Mouse (Mus musculus): Measurements from ENCODE around the gene Ppp1r12a. TPM values are rescaled to one million over a fixed set of nuclear protein-coding genes. Genes with fewer than 3 reads are reported as not detected.

Ppp1r12a gene
- polyA plus RNA-seq, 2 experiments = 58.0 to 72.8 TPM

DNA sequence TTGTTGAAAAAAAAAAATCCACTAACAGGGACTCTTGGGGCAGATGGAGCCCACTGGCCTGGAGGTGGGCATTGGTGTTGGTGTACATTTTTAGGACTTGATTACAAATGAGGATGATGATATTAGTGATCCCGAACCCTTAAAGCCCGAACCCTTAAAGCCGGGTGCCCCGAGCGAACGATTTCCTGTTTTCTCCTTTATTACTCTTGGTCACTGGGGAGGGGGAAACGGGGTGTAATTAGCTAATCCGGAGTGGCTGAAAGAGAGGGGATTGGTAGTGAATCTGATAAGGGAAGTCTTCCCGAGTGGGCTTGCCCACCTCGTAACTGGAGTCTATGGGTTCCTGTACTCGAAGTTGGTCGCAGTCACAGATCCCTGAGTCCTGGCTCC is 1.0 kb downstream of the Ppp1r12a start:
- Histone ChIP-seq H3K4me3 (replicated peaks; ENCODE audit: low read length) (peak overlapping the region; percentile 98), H3K27me3 (ENCODE audit: control insufficient read depth, insufficient read depth, low read length) (no peaks in the 10 kb centered on the region), H3K36me3 (ENCODE audit: control insufficient read depth, insufficient read depth, low read length) (no peaks in the 10 kb centered on the region), H3K27ac (replicated peaks; ENCODE audit: low read depth, low read length) (peak overlapping the region; percentile 98), H3K4me1 (ENCODE audit: control insufficient read depth, insufficient read depth, low read length) (peaks cover 8% of the 10 kb centered on the region), H3K9ac (ENCODE audit: low read depth, low read length, severe bottlenecking) (peak overlapping the region; percentile 98), H3K9me3 (ENCODE audit: control insufficient read depth, low read length) (no peaks in the 10 kb centered on the region), H3K4me2 (replicated peaks; ENCODE audit: low read depth, low read length, severe bottlenecking) (peak overlapping the region; percentile 73)
- no peak for ATAC-seq (ENCODE audit: low FRiP score, low read depth)
- WGBS = under 1% methylated on average over 12 of the region's 12 CpGs
- TF ChIP-seq POLR2A (IDR thresholded peaks at IDR 0.05; ENCODE audit: borderline replicate concordance, extremely low read depth, insufficient read depth, insufficient read length) = no peak
- DNase-seq (ENCODE audit: low spot score) = peak; percentile 37

DNA sequence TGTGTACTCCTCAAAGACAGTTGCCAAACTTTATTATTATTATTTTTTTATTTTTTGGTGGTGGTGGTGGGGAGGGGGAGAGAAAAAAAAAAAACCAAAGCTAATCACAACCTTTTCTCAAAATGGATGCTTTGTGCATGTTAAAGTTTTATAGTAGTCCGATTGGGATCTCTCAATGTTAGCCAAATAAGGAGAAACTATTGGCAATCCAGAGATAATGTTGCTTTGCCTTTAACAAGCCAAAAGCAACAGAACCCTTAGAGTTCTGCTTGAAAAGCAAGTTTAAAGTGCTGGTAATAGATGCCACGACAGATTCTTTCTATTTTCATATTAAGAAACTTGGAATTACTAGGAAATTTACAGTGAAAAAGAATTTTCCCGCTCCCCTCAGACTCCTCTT is 1.5 kb downstream of the Ppp1r12a start:
- Histone ChIP-seq H3K27ac (replicated peaks; ENCODE audit: low read depth, low read length) (no peak overlapping the region), H3K4me2 (replicated peaks; ENCODE audit: low read depth, low read length, severe bottlenecking) (peak overlapping the region; percentile 73), H3K4me1 (ENCODE audit: control insufficient read depth, insufficient read depth, low read length) (peaks cover 8% of the 10 kb centered on the region), H3K36me3 (ENCODE audit: control insufficient read depth, insufficient read depth, low read length) (no peaks in the 10 kb centered on the region), H3K27me3 (ENCODE audit: control insufficient read depth, insufficient read depth, low read length) (no peaks in the 10 kb centered on the region), H3K4me3 (replicated peaks; ENCODE audit: low read length) (peak overlapping the region; percentile 98), H3K9ac (ENCODE audit: low read depth, low read length, severe bottlenecking) (peak overlapping the region; percentile 98), H3K9me3 (ENCODE audit: control insufficient read depth, low read length) (no peaks in the 10 kb centered on the region)
- no peak for TF ChIP-seq POLR2A (IDR thresholded peaks at IDR 0.05; ENCODE audit: borderline replicate concordance, extremely low read depth, insufficient read depth, insufficient read length)
- ATAC-seq (ENCODE audit: low FRiP score, low read depth) (no peak), DNase-seq (ENCODE audit: low spot score) (no peak)
- 18% methylated on average over 3 of the region's 3 CpGs for WGBS

DNA sequence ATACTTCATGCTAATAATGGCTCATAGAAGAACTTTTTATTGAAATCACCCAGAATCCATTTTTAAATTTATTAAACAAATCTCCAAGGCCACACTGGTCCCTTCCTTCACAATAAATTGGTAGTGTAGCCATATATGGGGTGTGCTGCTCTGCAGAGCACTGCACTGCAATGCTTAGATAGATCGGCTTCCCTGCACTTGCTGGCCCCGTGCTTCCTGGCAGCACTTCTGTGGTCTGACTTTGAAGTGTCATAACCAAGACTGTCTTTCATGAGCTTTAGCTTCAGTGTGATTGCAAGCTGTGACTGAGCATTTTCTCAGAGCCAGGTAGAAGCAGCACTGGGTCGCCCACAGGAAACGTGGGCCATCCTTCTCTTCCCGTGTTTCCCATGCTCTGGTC is 5.8 kb downstream of the Ppp1r12a start:
- no peak for ATAC-seq (ENCODE audit: low FRiP score, low read depth)

DNA sequence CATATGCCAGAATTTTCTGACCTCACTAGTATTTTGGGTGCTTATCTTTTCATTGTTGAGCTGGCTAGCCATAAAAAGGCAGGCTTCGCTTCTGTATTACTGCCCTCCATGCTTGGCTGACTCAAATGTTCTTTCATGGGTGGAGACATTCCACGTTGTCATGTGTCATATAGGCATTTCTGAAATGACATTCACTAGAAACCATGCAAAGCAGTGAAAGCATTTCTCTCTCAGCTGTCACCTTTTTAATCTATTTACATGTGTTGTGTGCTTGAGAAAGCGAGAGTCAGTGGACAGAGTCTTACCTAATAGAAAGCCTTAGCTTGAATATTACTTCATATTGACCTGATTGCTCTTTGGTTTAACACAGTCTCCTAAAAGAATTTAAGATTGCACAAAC is 8.8 kb downstream of the Ppp1r12a start:
- ATAC-seq (ENCODE audit: low FRiP score, low read depth) = no peak

More for the DNA sequence above, 5.8 kb downstream of the Ppp1r12a start:
- Histone ChIP-seq H3K27me3 (ENCODE audit: control insufficient read depth, insufficient read depth, low read length) (no peaks in the 10 kb centered on the region), H3K27ac (replicated peaks; ENCODE audit: low read depth, low read length) (no peak overlapping the region), H3K36me3 (ENCODE audit: control insufficient read depth, insufficient read depth, low read length) (no peaks in the 10 kb centered on the region), H3K4me3 (replicated peaks; ENCODE audit: low read length) (no peak overlapping the region), H3K9me3 (ENCODE audit: control insufficient read depth, low read length) (no peaks in the 10 kb centered on the region), H3K4me2 (replicated peaks; ENCODE audit: low read depth, low read length, severe bottlenecking) (no peak overlapping the region), H3K4me1 (ENCODE audit: control insufficient read depth, insufficient read depth, low read length) (peaks cover 10% of the 10 kb centered on the region), H3K9ac (ENCODE audit: low read depth, low read length, severe bottlenecking) (no peak overlapping the region)
- TF ChIP-seq POLR2A (IDR thresholded peaks at IDR 0.05; ENCODE audit: borderline replicate concordance, extremely low read depth, insufficient read depth, insufficient read length) = no peak
- 85% methylated on average over 5 of the region's 5 CpGs for WGBS
- no peak for DNase-seq (ENCODE audit: low spot score)

DNA sequence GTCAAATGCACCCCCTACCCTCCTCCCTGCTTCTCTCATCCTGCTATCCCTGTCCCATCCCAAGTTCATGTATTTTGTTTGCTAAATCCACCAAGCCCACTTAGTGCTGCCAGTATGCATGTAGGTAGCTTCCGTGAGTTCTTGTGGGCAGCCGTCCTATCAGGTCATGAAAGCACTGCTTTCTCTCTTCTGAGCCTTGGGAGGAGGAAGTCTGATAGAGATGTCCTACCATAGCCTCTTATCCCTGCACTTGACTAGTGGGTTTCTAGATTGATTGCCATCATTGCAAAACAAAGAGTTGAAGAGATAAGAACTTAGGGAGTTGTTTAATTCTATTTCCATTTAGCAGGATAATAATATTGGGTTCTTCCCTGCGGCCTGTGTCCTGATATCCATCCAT is 9.6 kb downstream of the Ppp1r12a start:
- Histone ChIP-seq H3K9me3 (ENCODE audit: control insufficient read depth, low read length) (no peaks in the 10 kb centered on the region), H3K36me3 (ENCODE audit: control insufficient read depth, insufficient read depth, low read length) (0 out of 2 replicates have a peak, but pooled peaks cover 3% of the 10 kb centered on the region), H3K4me1 (ENCODE audit: control insufficient read depth, insufficient read depth, low read length) (peaks cover 8% of the 10 kb centered on the region; the same call in 1 of the 2 replicates), H3K9ac (ENCODE audit: low read depth, low read length, severe bottlenecking) (no peak overlapping the region), H3K4me2 (replicated peaks; ENCODE audit: low read depth, low read length, severe bottlenecking) (no peak overlapping the region), H3K4me3 (replicated peaks; ENCODE audit: low read length) (no peak overlapping the region), H3K27me3 (ENCODE audit: control insufficient read depth, insufficient read depth, low read length) (no peaks in the 10 kb centered on the region), H3K27ac (replicated peaks; ENCODE audit: low read depth, low read length) (no peak overlapping the region)
- no peak for TF ChIP-seq POLR2A (IDR thresholded peaks at IDR 0.05; ENCODE audit: borderline replicate concordance, extremely low read depth, insufficient read depth, insufficient read length)
- 87% methylated on average over 3 of the region's 3 CpGs for WGBS
- ATAC-seq (ENCODE audit: low FRiP score, low read depth) = no peak
- no peak for DNase-seq (ENCODE audit: low spot score)

More for the DNA sequence above, 8.8 kb downstream of the Ppp1r12a start:
- 78% methylated on average over 3 of the region's 3 CpGs for WGBS
- peaks cover 8% of the 10 kb centered on the region; the same call in 1 of the 2 replicates for H3K4me1 ChIP-seq (ENCODE audit: control insufficient read depth, insufficient read depth, low read length)
- no peaks in the 10 kb centered on the region for H3K9me3 ChIP-seq (ENCODE audit: control insufficient read depth, low read length)
- no peak for DNase-seq (ENCODE audit: low spot score)
- no peaks in the 10 kb centered on the region for H3K27me3 ChIP-seq (ENCODE audit: control insufficient read depth, insufficient read depth, low read length)
- no peak for TF ChIP-seq POLR2A (IDR thresholded peaks at IDR 0.05; ENCODE audit: borderline replicate concordance, extremely low read depth, insufficient read depth, insufficient read length)
- no peak overlapping the region for H3K4me2 ChIP-seq (replicated peaks; ENCODE audit: low read depth, low read length, severe bottlenecking)
- H3K27ac ChIP-seq (replicated peaks; ENCODE audit: low read depth, low read length) = no peak overlapping the region
- H3K36me3 ChIP-seq (ENCODE audit: control insufficient read depth, insufficient read depth, low read length) = 0 out of 2 replicates have a peak, but pooled peaks cover 3% of the 10 kb centered on the region
- H3K4me3 ChIP-seq (replicated peaks; ENCODE audit: low read length) = no peak overlapping the region
- no peak overlapping the region for H3K9ac ChIP-seq (ENCODE audit: low read depth, low read length, severe bottlenecking)

Data from limb, embryonic 14.5 days (tissue).